Mouse (Mus musculus): ENCODE data around the gene Ahcyl2. TPM values are rescaled to one million over a fixed set of nuclear protein-coding genes. Genes with fewer than 3 reads are reported as not detected.

Gene Ahcyl2
- polyA plus RNA-seq, 1 experiment from 2014 or later, result 74.7 TPM

GRCm38 (mm10) chr6:29941036-29941435, 173.2 kb downstream of the Ahcyl2 start:
- WGBS, result 78% methylated on average over 2 of the region's 2 CpGs
- Histone ChIP-seq H3K27ac (ENCODE audit: low read depth, low read length) (no peak overlapping the region), H3K36me3 (ENCODE audit: control insufficient read depth, insufficient read depth) (no peaks in the 10 kb centered on the region), H3K9ac (ENCODE audit: low read depth, low read length) (no peak overlapping the region), H3K27me3 (replicated peaks; ENCODE audit: control insufficient read depth, insufficient read depth, low read length) (no peaks in the 10 kb centered on the region), H3K9me3 (ENCODE audit: control insufficient read depth) (no peaks in the 10 kb centered on the region), H3K4me3 (ENCODE audit: low read depth, low read length) (no peak overlapping the region), H3K4me1 (replicated peaks; ENCODE audit: control insufficient read depth, insufficient read depth, low read length) (no peaks in the 10 kb centered on the region), H3K4me2 (replicated peaks; ENCODE audit: low read depth) (no peak overlapping the region)
- TF ChIP-seq CTCF (IDR thresholded peaks at IDR 0.05; ENCODE audit: low read depth), result no peak
- ATAC-seq, result no peak

GRCm38 (mm10) chr6:29944465-29944864, 176.7 kb downstream of the Ahcyl2 start:
- Histone ChIP-seq H3K4me3 (ENCODE audit: low read depth, low read length) (no peak overlapping the region), H3K4me1 (replicated peaks; ENCODE audit: control insufficient read depth, insufficient read depth, low read length) (no peaks in the 10 kb centered on the region), H3K27ac (ENCODE audit: low read depth, low read length) (no peak overlapping the region), H3K9me3 (ENCODE audit: control insufficient read depth) (no peaks in the 10 kb centered on the region), H3K4me2 (replicated peaks; ENCODE audit: low read depth) (no peak overlapping the region), H3K27me3 (replicated peaks; ENCODE audit: control insufficient read depth, insufficient read depth, low read length) (no peaks in the 10 kb centered on the region), H3K36me3 (ENCODE audit: control insufficient read depth, insufficient read depth) (no peaks in the 10 kb centered on the region), H3K9ac (ENCODE audit: low read depth, low read length) (no peak overlapping the region)
- no peak for ATAC-seq
- WGBS, result 50% methylated on average over 1 of the region's 1 CpGs
- TF ChIP-seq CTCF (IDR thresholded peaks at IDR 0.05; ENCODE audit: low read depth), result no peak

- no peak overlapping the region for H3K27ac ChIP-seq (ENCODE audit: low read depth, low read length)
- no peaks in the 10 kb centered on the region for H3K9me3 ChIP-seq (ENCODE audit: control insufficient read depth)
- no peaks in the 10 kb centered on the region for H3K27me3 ChIP-seq (replicated peaks; ENCODE audit: control insufficient read depth, insufficient read depth, low read length)
- H3K9ac ChIP-seq (ENCODE audit: low read depth, low read length), result no peak overlapping the region
- H3K4me1 ChIP-seq (replicated peaks; ENCODE audit: control insufficient read depth, insufficient read depth, low read length), result no peaks in the 10 kb centered on the region
- H3K36me3 ChIP-seq (ENCODE audit: control insufficient read depth, insufficient read depth), result no peaks in the 10 kb centered on the region
- 81% methylated on average over 2 of the region's 2 CpGs for WGBS
- ATAC-seq, result no peak
- no peak overlapping the region for H3K4me3 ChIP-seq (ENCODE audit: low read depth, low read length)
- peak; percentile 70 for TF ChIP-seq CTCF (IDR thresholded peaks at IDR 0.05; ENCODE audit: low read depth)
- no peak overlapping the region for H3K4me2 ChIP-seq (replicated peaks; ENCODE audit: low read depth)
These were observed 178.8 kb downstream of the Ahcyl2 start for GRCm38 (mm10) chr6:29946568-29946967.

- Histone ChIP-seq H3K36me3 (ENCODE audit: control insufficient read depth, insufficient read depth) (no peaks in the 10 kb centered on the region), H3K9ac (ENCODE audit: low read depth, low read length) (no peak overlapping the region), H3K4me1 (replicated peaks; ENCODE audit: control insufficient read depth, insufficient read depth, low read length) (no peaks in the 10 kb centered on the region), H3K4me3 (ENCODE audit: low read depth, low read length) (no peak overlapping the region), H3K27me3 (replicated peaks; ENCODE audit: control insufficient read depth, insufficient read depth, low read length) (no peaks in the 10 kb centered on the region), H3K9me3 (ENCODE audit: control insufficient read depth) (no peaks in the 10 kb centered on the region), H3K27ac (ENCODE audit: low read depth, low read length) (no peak overlapping the region), H3K4me2 (replicated peaks; ENCODE audit: low read depth) (no peak overlapping the region)
- ATAC-seq, result no peak
- TF ChIP-seq CTCF (IDR thresholded peaks at IDR 0.05; ENCODE audit: low read depth), result no peak
- WGBS, result 50% methylated on average over 6 of the region's 6 CpGs
These were observed 180.0 kb downstream of the Ahcyl2 start for GRCm38 (mm10) chr6:29947823-29948222.

- Histone ChIP-seq H3K4me3 (ENCODE audit: low read depth, low read length) (no peak overlapping the region), H3K36me3 (ENCODE audit: control insufficient read depth, insufficient read depth) (no peaks in the 10 kb centered on the region), H3K27ac (ENCODE audit: low read depth, low read length) (no peak overlapping the region), H3K4me2 (replicated peaks; ENCODE audit: low read depth) (no peak overlapping the region), H3K9me3 (ENCODE audit: control insufficient read depth) (no peaks in the 10 kb centered on the region), H3K27me3 (replicated peaks; ENCODE audit: control insufficient read depth, insufficient read depth, low read length) (no peaks in the 10 kb centered on the region), H3K9ac (ENCODE audit: low read depth, low read length) (no peak overlapping the region), H3K4me1 (replicated peaks; ENCODE audit: control insufficient read depth, insufficient read depth, low read length) (no peaks in the 10 kb centered on the region)
- WGBS, result 84% methylated on average over 4 of the region's 4 CpGs
- no peak for TF ChIP-seq CTCF (IDR thresholded peaks at IDR 0.05; ENCODE audit: low read depth)
- no peak for ATAC-seq
These were observed 188.9 kb downstream of the Ahcyl2 start for GRCm38 (mm10) chr6:29956749-29957148.

- Histone ChIP-seq H3K9me3 (ENCODE audit: control insufficient read depth) (no peaks in the 10 kb centered on the region), H3K4me1 (replicated peaks; ENCODE audit: control insufficient read depth, insufficient read depth, low read length) (no peaks in the 10 kb centered on the region), H3K27ac (ENCODE audit: low read depth, low read length) (no peak overlapping the region), H3K27me3 (replicated peaks; ENCODE audit: control insufficient read depth, insufficient read depth, low read length) (no peaks in the 10 kb centered on the region), H3K4me3 (ENCODE audit: low read depth, low read length) (no peak overlapping the region), H3K4me2 (replicated peaks; ENCODE audit: low read depth) (no peak overlapping the region), H3K9ac (ENCODE audit: low read depth, low read length) (no peak overlapping the region), H3K36me3 (ENCODE audit: control insufficient read depth, insufficient read depth) (no peaks in the 10 kb centered on the region)
- WGBS, result 85% methylated on average over 3 of the region's 3 CpGs
- TF ChIP-seq CTCF (IDR thresholded peaks at IDR 0.05; ENCODE audit: low read depth), result no peak
- no peak for ATAC-seq
These were observed 190.9 kb downstream of the Ahcyl2 start for GRCm38 (mm10) chr6:29958669-29959068.

GRCm38 (mm10) chr6:29961081-29961480, 193.3 kb downstream of the Ahcyl2 start:
- Histone ChIP-seq H3K27me3 (replicated peaks; ENCODE audit: control insufficient read depth, insufficient read depth, low read length) (no peaks in the 10 kb centered on the region), H3K4me2 (replicated peaks; ENCODE audit: low read depth) (no peak overlapping the region), H3K9ac (ENCODE audit: low read depth, low read length) (no peak overlapping the region), H3K27ac (ENCODE audit: low read depth, low read length) (no peak overlapping the region), H3K4me1 (replicated peaks; ENCODE audit: control insufficient read depth, insufficient read depth, low read length) (no peaks in the 10 kb centered on the region), H3K9me3 (ENCODE audit: control insufficient read depth) (no peaks in the 10 kb centered on the region), H3K36me3 (ENCODE audit: control insufficient read depth, insufficient read depth) (no peaks in the 10 kb centered on the region), H3K4me3 (ENCODE audit: low read depth, low read length) (no peak overlapping the region)
- no peak for ATAC-seq
- 88% methylated on average over 6 of the region's 6 CpGs for WGBS
- TF ChIP-seq CTCF (IDR thresholded peaks at IDR 0.05; ENCODE audit: low read depth), result no peak

Other genes with a start within 250 kb of the Ahcyl2 start
- gene Irf5, start 241.4 kb upstream of the Ahcyl2 start, polyA plus RNA-seq (2015; fragmentation: Nextera tagmentation; extraction: Ambion mirVana), result 4.2 and 4.3 TPM in 2 replicates
- 28.1 and 28.5 TPM in 2 replicates for gene Tnpo3, start 158.1 kb upstream of the Ahcyl2 start, polyA plus RNA-seq (2015; fragmentation: Nextera tagmentation; extraction: Ambion mirVana)
- 0.84 and 1.0 TPM in 2 replicates for gene Tspan33, start 73.8 kb upstream of the Ahcyl2 start, polyA plus RNA-seq (2015; fragmentation: Nextera tagmentation; extraction: Ambion mirVana)
- 7.1 and 7.4 TPM in 2 replicates for gene Smo, start 32.5 kb upstream of the Ahcyl2 start, polyA plus RNA-seq (2015; fragmentation: Nextera tagmentation; extraction: Ambion mirVana)
- gene Strip2, start 149.0 kb downstream of the Ahcyl2 start, polyA plus RNA-seq (2015; fragmentation: Nextera tagmentation; extraction: Ambion mirVana), result 0.46 and 0.63 TPM in 2 replicates